Mouse (Mus musculus): ENCODE measurements around the gene Sbpl. TPM values are rescaled to one million over a fixed set of nuclear protein-coding genes. Genes with fewer than 3 reads are reported as not detected.

Gene Sbpl
- not detected for polyA plus RNA-seq (2014; fragmentation: Illumina TruSeq; extraction: RNeasy Lipid Tissue Mini Kit (QIAGEN cat#74804); ENCODE audit: low read depth, low replicate concordance)

DNA sequence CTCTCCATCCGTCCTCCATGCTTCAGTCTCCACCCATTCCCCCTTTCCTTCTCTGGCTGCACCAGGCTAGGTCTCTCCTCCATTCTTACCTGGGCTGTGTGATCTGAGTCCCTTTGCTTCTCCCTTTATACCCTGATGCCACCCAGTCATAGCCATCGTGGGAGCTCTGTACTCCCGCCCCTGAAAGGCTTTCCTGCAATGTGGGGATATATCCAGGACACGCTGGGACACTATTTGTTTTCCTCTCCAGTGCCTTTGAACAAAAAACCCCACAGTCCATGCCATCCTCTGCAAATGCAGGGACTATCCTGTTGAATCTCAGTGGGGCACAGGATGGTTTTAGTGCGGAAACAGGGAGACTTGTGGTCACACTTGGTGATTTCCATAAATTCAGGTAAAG is at the start of gene Sbpl:
Gene Sbpl (minus strand): TSS at position 101 of the 400 bp plus-strand sequence.

DNA sequence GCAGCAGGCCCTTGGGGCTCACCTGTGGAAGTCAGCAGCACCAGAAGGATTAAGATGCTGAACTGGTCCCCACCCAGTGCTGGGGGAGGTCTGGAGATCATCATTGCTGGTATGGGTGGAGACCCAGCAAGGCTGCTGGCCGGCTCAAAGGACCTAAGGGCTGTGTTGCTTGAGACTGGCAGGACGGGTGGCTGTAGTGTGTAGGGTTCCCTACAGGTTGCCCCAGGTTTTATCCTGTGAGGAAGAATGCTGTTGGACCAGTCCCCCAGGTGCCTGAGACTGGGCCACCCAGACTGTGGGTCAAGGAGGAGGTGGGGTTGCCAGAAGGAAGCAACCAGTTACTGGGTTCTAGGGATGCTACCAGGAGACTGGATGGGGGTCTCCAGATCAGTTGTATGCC is 42.8 kb upstream of the Sbpl start, which contains the start of gene Prss22:
Gene Prss22 (minus strand): TSS at position 200 of the 400 bp plus-strand sequence.

DNA sequence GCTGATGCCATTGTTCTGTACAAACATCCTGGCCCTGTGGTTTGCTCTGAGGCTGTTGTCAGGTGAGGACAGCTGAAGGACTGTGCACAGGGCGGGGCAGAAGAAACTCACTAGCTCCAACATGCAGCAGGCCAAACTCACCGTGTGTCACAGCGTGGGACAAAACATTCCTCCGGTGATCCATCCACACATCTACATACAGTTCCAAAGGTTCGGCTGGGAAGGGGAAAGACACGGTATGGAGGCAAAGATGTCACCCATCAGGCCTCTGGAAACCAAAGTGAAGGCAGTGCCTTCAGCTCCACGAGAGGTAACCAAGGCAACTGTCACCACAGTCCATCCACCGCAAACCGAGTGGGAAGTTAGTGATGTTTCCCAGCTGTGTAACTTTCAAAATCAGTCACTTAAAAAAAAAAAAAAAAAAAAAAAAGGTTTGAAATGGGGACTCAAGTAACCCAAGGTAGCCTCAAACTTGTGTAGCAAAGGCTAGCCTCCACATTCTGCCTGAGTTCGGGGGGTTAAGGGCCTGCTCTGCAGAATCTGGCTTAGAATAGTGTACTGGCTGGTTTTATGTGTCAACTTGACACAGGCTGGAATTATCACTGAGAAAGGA is 25.3 kb upstream of the Sbpl start, which contains the start of gene Prss30:
Gene Prss30 (minus strand): TSS at position 270 of the 613 bp plus-strand sequence.

DNA sequence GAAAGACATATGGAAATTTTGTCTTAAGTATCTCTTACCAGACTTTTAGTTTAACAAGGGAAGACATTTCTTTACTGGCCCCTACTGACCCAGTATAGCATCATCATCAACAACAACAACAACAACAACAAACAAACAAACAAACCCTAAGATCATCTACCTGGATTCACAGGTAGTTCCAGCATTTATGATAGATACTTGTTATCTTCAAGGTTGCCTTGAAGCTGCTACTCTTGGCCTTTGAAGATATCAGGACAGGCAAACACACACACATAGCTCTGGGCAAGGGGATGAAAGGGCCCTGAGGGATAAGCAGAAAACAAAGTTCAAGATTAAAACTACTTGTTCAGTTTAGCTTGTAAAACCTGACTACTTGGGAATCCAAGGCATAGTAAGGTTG is 13.7 kb downstream of the Sbpl start, which contains the start of gene Sbp:
Gene Sbp (plus strand): TSS at position 301 of the 400 bp plus-strand sequence.

DNA sequence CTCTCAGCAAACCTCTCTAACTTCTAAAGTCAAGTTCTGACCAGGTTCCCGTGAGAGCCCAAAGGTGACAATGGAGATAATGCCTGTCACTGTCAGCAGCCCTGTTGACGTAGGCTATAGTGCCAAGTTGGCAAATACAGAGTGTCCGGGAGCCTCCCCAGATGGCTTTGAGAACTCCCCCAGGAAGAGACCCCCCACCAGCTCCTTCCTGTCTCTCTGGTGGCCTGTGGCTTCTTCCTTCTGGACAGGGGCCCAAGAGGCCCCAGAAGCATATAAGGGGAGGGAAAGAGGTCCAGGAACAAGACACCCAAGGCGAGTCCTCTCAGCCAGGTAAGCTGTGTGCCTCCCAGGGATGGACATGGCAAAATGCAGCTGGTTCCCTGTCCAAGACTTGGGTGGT is 37.9 kb downstream of the Sbpl start, which contains the start of gene Dcpp3:
Gene Dcpp3 (plus strand): TSS at position 301 of the 400 bp plus-strand sequence.

Other genes with a start within 250 kb of the Sbpl start
- gene 1520401A03Rik, start 232.5 kb downstream of the Sbpl start, polyA plus RNA-seq (2014; fragmentation: Illumina TruSeq; extraction: RNeasy Lipid Tissue Mini Kit (QIAGEN cat#74804); ENCODE audit: low read depth, low replicate concordance), result not detected
- gene Pkmyt1, start 228.9 kb downstream of the Sbpl start, polyA plus RNA-seq (2014; fragmentation: Illumina TruSeq; extraction: RNeasy Lipid Tissue Mini Kit (QIAGEN cat#74804); ENCODE audit: low read depth, low replicate concordance), result 2.4 TPM
- gene Paqr4, start 214.4 kb downstream of the Sbpl start, polyA plus RNA-seq (2014; fragmentation: Illumina TruSeq; extraction: RNeasy Lipid Tissue Mini Kit (QIAGEN cat#74804); ENCODE audit: low read depth, low replicate concordance), result 21.4 TPM
- gene Kremen2, start 209.4 kb downstream of the Sbpl start, polyA plus RNA-seq (2014; fragmentation: Illumina TruSeq; extraction: RNeasy Lipid Tissue Mini Kit (QIAGEN cat#74804); ENCODE audit: low read depth, low replicate concordance), result 0.34 TPM
- gene Flywch1, start 183.7 kb downstream of the Sbpl start, polyA plus RNA-seq (2014; fragmentation: Illumina TruSeq; extraction: RNeasy Lipid Tissue Mini Kit (QIAGEN cat#74804); ENCODE audit: low read depth, low replicate concordance), result 40.5 TPM
- gene Flywch2, start 169.2 kb downstream of the Sbpl start, polyA plus RNA-seq (2014; fragmentation: Illumina TruSeq; extraction: RNeasy Lipid Tissue Mini Kit (QIAGEN cat#74804); ENCODE audit: low read depth, low replicate concordance), result 1.3 TPM
- gene Srrm2, start 164.7 kb downstream of the Sbpl start, polyA plus RNA-seq (2014; fragmentation: Illumina TruSeq; extraction: RNeasy Lipid Tissue Mini Kit (QIAGEN cat#74804); ENCODE audit: low read depth, low replicate concordance), result 201 TPM
- 390 TPM for gene Elob, start 126.1 kb downstream of the Sbpl start, polyA plus RNA-seq (2014; fragmentation: Illumina TruSeq; extraction: RNeasy Lipid Tissue Mini Kit (QIAGEN cat#74804); ENCODE audit: low read depth, low replicate concordance)
- gene Prss33, start 119.2 kb downstream of the Sbpl start, polyA plus RNA-seq (2014; fragmentation: Illumina TruSeq; extraction: RNeasy Lipid Tissue Mini Kit (QIAGEN cat#74804); ENCODE audit: low read depth, low replicate concordance), result not detected
- not detected for gene Prss32, start 111.4 kb downstream of the Sbpl start, polyA plus RNA-seq (2014; fragmentation: Illumina TruSeq; extraction: RNeasy Lipid Tissue Mini Kit (QIAGEN cat#74804); ENCODE audit: low read depth, low replicate concordance)
- gene Prss41, start 111.1 kb downstream of the Sbpl start, polyA plus RNA-seq (2014; fragmentation: Illumina TruSeq; extraction: RNeasy Lipid Tissue Mini Kit (QIAGEN cat#74804); ENCODE audit: low read depth, low replicate concordance), result not detected
- not detected for gene Prss21, start 87.2 kb downstream of the Sbpl start, polyA plus RNA-seq (2014; fragmentation: Illumina TruSeq; extraction: RNeasy Lipid Tissue Mini Kit (QIAGEN cat#74804); ENCODE audit: low read depth, low replicate concordance)
- not detected for gene Dcpp1, start 74.4 kb downstream of the Sbpl start, polyA plus RNA-seq (2014; fragmentation: Illumina TruSeq; extraction: RNeasy Lipid Tissue Mini Kit (QIAGEN cat#74804); ENCODE audit: low read depth, low replicate concordance)
- gene Dcpp2, start 74.4 kb downstream of the Sbpl start, polyA plus RNA-seq (2014; fragmentation: Illumina TruSeq; extraction: RNeasy Lipid Tissue Mini Kit (QIAGEN cat#74804); ENCODE audit: low read depth, low replicate concordance), result not detected
- gene Dcpp3, start 37.8 kb downstream of the Sbpl start, polyA plus RNA-seq (2014; fragmentation: Illumina TruSeq; extraction: RNeasy Lipid Tissue Mini Kit (QIAGEN cat#74804); ENCODE audit: low read depth, low replicate concordance), result not detected
- not detected for gene Sbp, start 13.6 kb downstream of the Sbpl start, polyA plus RNA-seq (2014; fragmentation: Illumina TruSeq; extraction: RNeasy Lipid Tissue Mini Kit (QIAGEN cat#74804); ENCODE audit: low read depth, low replicate concordance)
- not detected for gene Prss30, start 25.3 kb upstream of the Sbpl start, polyA plus RNA-seq (2014; fragmentation: Illumina TruSeq; extraction: RNeasy Lipid Tissue Mini Kit (QIAGEN cat#74804); ENCODE audit: low read depth, low replicate concordance)
- not detected for gene Prss22, start 42.8 kb upstream of the Sbpl start, polyA plus RNA-seq (2014; fragmentation: Illumina TruSeq; extraction: RNeasy Lipid Tissue Mini Kit (QIAGEN cat#74804); ENCODE audit: low read depth, low replicate concordance)
- not detected for gene Prss27, start 82.9 kb upstream of the Sbpl start, polyA plus RNA-seq (2014; fragmentation: Illumina TruSeq; extraction: RNeasy Lipid Tissue Mini Kit (QIAGEN cat#74804); ENCODE audit: low read depth, low replicate concordance)
- 9.1 TPM for gene Kctd5, start 118.2 kb upstream of the Sbpl start, polyA plus RNA-seq (2014; fragmentation: Illumina TruSeq; extraction: RNeasy Lipid Tissue Mini Kit (QIAGEN cat#74804); ENCODE audit: low read depth, low replicate concordance)
- gene Pdpk1, start 195.7 kb upstream of the Sbpl start, polyA plus RNA-seq (2014; fragmentation: Illumina TruSeq; extraction: RNeasy Lipid Tissue Mini Kit (QIAGEN cat#74804); ENCODE audit: low read depth, low replicate concordance), result 21.0 TPM
- 14.9 TPM for gene Amdhd2, start 208.5 kb upstream of the Sbpl start, polyA plus RNA-seq (2014; fragmentation: Illumina TruSeq; extraction: RNeasy Lipid Tissue Mini Kit (QIAGEN cat#74804); ENCODE audit: low read depth, low replicate concordance)
- gene Atp6v0c, start 214.4 kb upstream of the Sbpl start, polyA plus RNA-seq (2014; fragmentation: Illumina TruSeq; extraction: RNeasy Lipid Tissue Mini Kit (QIAGEN cat#74804); ENCODE audit: low read depth, low replicate concordance), result 283 TPM

Measured in heart, adult 10 weeks (tissue).